Mouse (Mus musculus) forebrain, embryonic 14.5 days (tissue): ENCODE data around the gene Scin. TPM values are rescaled to one million over a fixed set of nuclear protein-coding genes. Genes with fewer than 3 reads are reported as not detected.

Experiments
- ATAC-seq: fragments of 200-750 bp; cut with Nextera tagmentation; 2 replicates; pipeline ENCODE4 v1.8.0; 2017; ENCODE audit warnings: mild to moderate bottlenecking, moderate library complexity
- DNase-seq: peaks from one replicate; pipeline ENCODE4 v3.0.0-alpha.2; 2015; ENCODE audit warnings: low spot score
- H3K27ac ChIP-seq: fragments of 300-500 bp; sonication (generic); 2 replicates; pipeline ENCODE4 v1.5.1; 2014; ENCODE audit warnings: low read depth, mild to moderate bottlenecking, control low read depth, low read length, moderate library complexity
- H3K27me3 ChIP-seq: fragments of 300-500 bp; sonication (generic); replicated peaks from 2 replicates; pipeline ENCODE4 v1.6.1; 2014; ENCODE audit warnings: low read length, control low read depth, mixed read lengths; ENCODE audit not compliant: control insufficient read depth, insufficient read depth
- H3K36me3 ChIP-seq: fragments of 300-500 bp; sonication (generic); 2 replicates; pipeline ENCODE4 v1.6.1; 2014; ENCODE audit warnings: low read length, control low read depth; ENCODE audit not compliant: control insufficient read depth, insufficient read depth
- H3K4me1 ChIP-seq: fragments of 300-500 bp; sonication (generic); 2 replicates; pipeline ENCODE4 v1.6.1; 2014; ENCODE audit warnings: antibody characterized with exemption, low read length, control low read depth; ENCODE audit not compliant: control insufficient read depth, insufficient read depth
- H3K4me2 ChIP-seq: fragments of 300-500 bp; sonication (generic); 2 replicates; pipeline ENCODE4 v1.6.1; 2014; ENCODE audit warnings: mild to moderate bottlenecking, control low read depth, low read length
- H3K4me3 ChIP-seq: fragments of 300-500 bp; sonication (generic); 2 replicates; pipeline ENCODE4 v1.5.1; 2014; ENCODE audit warnings: low read depth, low read length, control low read depth
- H3K9ac ChIP-seq: fragments of 300-500 bp; sonication (generic); 2 replicates; pipeline ENCODE4 v1.6.1; 2014; ENCODE audit warnings: mild to moderate bottlenecking, low read length, control low read depth, moderate library complexity
- H3K9me3 ChIP-seq: fragments of 300-500 bp; sonication (generic); replicated peaks from 2 replicates; pipeline ENCODE4 v1.6.1; 2016; ENCODE audit warnings: low read length, control low read depth, mixed read lengths; ENCODE audit not compliant: control insufficient read depth
- WGBS: fragments of 180-500 bp; shearing (Covaris S2); extraction: QIAGEN DNeasy Blood & Tissue Kit; methylation state at CpG from one replicate; pipeline ENCODE4 v1.1.7; 2014; 5-methylcytosine and 5-hydroxymethylcytosine counted together
- polyA plus RNA-seq: library from polyadenylated mRNA; unstranded; fragments of >200 nt; fragmentation: Nextera tagmentation; extraction: Ambion mirVana; gene quantifications from 2 replicates; pipeline ENCODE4 v1.2.1, GENCODE M21; 2014

The Scin gene
- polyA plus RNA-seq, 1 experiment from 2014 or later, result not detected

DNA sequence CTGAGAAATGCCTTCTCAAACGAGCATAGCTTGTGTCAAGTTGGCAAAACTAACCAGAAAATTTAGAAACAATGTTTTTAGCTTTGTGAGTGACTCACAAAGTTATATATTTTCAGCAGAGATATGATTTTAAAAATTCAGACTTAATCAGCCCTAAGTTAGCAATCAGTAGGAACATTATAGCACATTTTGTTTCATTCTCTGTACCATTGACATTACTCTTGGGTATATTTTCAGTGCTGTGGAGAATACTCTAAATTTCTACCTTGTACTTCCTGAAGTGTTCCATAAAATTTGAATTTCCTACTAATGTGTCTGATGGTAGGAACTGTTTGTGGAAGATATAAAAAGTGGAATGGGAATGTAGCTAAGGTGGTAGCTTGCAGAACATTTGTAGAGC is 87.0 kb downstream of the Scin start:
- no peaks in the 10 kb centered on the region for H3K4me1 ChIP-seq
- no peak overlapping the region for H3K4me2 ChIP-seq
- no peak overlapping the region for H3K4me3 ChIP-seq
- H3K36me3 ChIP-seq, result no peaks in the 10 kb centered on the region
- no peak for ATAC-seq
- no peak overlapping the region for H3K27ac ChIP-seq
- no peaks in the 10 kb centered on the region for H3K27me3 ChIP-seq
- H3K9ac ChIP-seq, result no peak overlapping the region
- 78% methylated on average over 1 of the region's 1 CpGs for WGBS
- DNase-seq, result no peak
- no peaks in the 10 kb centered on the region for H3K9me3 ChIP-seq

DNA sequence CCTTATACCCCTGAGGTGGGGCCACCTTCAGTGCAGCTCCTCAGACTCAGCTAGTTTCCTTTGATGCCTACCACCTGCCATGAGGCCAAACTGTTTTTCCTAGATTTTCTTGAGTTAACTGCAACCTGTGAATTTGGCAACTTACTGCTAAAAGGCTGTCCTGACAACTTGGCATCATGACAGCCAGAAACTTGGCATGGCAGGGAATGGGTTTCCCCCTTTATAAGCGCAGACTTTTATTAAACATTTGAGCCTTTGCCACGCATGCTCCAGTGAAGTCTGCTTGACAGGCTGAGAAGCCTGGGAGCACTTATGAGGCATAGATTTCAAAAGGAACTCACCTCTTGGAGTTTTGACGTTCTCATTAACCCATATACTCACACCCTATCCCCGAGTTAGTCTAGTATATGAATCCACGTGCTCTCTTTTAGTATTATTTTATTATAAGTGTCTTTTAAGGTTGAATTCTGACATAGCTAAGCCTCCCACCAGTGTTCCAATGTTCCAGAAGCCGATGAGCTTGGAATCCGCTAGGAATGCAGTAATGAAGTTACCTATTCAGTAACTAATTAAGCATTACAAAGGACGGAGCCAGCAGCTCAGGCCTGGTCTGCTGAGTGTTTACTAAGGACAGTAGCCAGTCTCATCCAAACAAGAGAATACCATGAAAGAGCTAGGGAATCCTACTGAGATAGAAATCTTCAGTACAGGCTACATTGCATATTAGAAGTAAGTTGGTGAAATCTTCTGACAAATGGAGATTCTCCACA is 90.0 kb downstream of the Scin start:
- no peaks in the 10 kb centered on the region for H3K27me3 ChIP-seq
- no peaks in the 10 kb centered on the region for H3K36me3 ChIP-seq
- no peak overlapping the region for H3K27ac ChIP-seq
- peak; percentile 27; the same call in 1 of the 2 replicates for ATAC-seq
- no peak overlapping the region for H3K4me2 ChIP-seq
- H3K9ac ChIP-seq, result no peak overlapping the region
- WGBS, result 56% methylated on average over 8 of the region's 8 CpGs
- H3K4me1 ChIP-seq, result no peaks in the 10 kb centered on the region
- peak; percentile 75 for DNase-seq
- no peaks in the 10 kb centered on the region for H3K9me3 ChIP-seq
- no peak overlapping the region for H3K4me3 ChIP-seq

DNA sequence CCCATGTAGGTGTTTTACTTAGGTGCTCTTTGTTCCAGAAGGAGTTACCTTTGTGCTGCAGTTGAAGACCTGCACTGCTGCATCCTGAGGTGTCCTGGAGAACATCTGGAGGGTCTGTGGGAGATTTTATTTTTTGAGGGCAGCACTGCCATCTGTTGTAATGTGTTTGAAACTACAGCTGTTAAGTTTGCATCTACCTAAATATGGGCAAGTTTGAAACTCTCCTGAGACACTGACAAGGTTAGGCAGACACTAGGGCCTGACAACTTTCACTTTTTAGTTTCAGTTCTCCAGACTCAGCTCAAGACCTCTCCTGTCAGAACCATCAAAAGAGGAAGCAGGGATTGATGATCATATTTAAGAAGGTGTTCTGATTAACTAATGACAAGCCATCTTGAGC is 94.0 kb downstream of the Scin start:
- peak; percentile 71 for DNase-seq
- Histone ChIP-seq H3K4me2 (no peak overlapping the region), H3K4me1 (peaks cover 4% of the 10 kb centered on the region; the same call in 1 of the 2 replicates), H3K36me3 (no peaks in the 10 kb centered on the region), H3K9ac (no peak overlapping the region), H3K9me3 (no peaks in the 10 kb centered on the region), H3K4me3 (no peak overlapping the region), H3K27me3 (no peaks in the 10 kb centered on the region), H3K27ac (no peak overlapping the region)
- ATAC-seq, result no peak

DNA sequence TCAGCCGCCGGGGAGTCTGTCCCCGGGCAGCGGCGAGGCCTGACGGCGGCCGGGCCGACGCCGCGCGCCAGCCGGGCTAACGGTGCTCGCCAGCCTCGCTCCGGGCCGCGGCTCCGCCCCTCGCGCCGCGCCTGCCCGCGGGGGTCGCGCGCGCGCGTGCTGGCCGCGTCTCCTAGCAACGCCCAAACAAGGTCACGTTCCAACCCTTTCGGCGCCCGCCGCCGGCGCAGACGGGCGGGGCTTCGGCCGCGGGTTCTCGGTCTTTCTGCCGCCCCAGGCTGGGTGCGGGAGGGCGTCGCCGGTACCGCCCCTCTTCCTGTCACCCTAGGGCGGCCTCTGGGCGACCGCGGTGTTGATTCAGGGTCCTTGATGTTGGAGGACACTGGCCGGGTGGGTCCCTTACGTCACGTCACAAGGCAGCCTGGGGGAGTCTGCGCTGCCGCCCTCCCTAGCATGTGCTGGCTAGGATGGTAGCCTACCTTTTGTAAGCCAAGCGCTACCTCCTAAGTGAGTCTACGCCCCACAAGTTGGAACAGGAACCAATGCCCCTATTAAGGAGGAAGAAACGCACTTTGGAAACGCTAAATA is 96.1 kb downstream of the Scin start, which contains the start of gene Arl4a:
Arl4a (minus strand) TSS at position 150 of the 588 bp plus-strand sequence.
- no peaks in the 10 kb centered on the region for H3K27me3 ChIP-seq
- H3K36me3 ChIP-seq, result no peaks in the 10 kb centered on the region
- no peaks in the 10 kb centered on the region for H3K9me3 ChIP-seq
- H3K27ac ChIP-seq, result peak within 1 kb of the TSS; percentile 93
- peak within 1 kb of the TSS; percentile 82 for H3K9ac ChIP-seq
- peak within 1 kb of the TSS; percentile 82 for H3K4me2 ChIP-seq
- DNase-seq (peak; percentile 87), ATAC-seq (peak; percentile 90)
- H3K4me1 ChIP-seq, result peaks cover 6% of the 10 kb centered on the region; the same call in 1 of the 2 replicates
- WGBS, result under 1% methylated on average over 68 of the region's 68 CpGs
- peak within 1 kb of the TSS; percentile 90 for H3K4me3 ChIP-seq

DNA sequence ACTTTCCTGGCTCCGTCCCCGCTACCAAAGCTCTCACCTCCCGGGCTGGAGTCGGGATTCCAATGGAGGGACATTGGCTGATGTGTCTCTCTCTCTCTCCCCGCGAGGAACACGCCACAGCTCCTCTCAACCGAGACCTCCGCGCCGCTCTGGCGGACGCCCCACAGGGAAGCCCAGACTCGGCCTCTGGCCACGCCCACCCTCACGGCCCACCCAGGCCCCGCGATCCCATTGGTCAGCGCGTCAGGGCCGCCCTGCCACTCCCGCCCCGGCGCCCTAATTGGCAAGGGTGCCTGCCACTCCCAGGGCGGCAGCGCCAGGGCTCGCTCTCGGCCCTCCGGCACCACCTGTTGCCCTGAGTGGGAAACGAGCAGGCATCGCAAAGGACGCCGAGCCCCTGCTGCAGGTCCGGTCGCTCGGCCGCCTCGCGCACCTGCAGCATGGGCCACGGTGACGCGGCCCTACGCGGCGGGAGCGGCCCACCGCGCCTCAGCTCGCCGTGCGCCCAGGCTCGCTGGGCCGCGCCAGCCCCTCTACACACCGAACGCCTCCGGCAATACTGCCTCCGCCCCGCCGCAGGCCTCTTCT is 96.7 kb downstream of the Scin start:
- ATAC-seq (peak; percentile 98), DNase-seq (peak; percentile 98)
- Histone ChIP-seq H3K36me3 (no peaks in the 10 kb centered on the region), H3K9me3 (no peaks in the 10 kb centered on the region), H3K4me3 (peak overlapping the region; percentile 90), H3K9ac (peak overlapping the region; percentile 82), H3K27ac (peak overlapping the region; percentile 93), H3K27me3 (no peaks in the 10 kb centered on the region), H3K4me1 (peaks cover 6% of the 10 kb centered on the region; the same call in 1 of the 2 replicates), H3K4me2 (peak overlapping the region; percentile 82)
- whole genome bisulfite sequencing, result under 1% methylated on average over 35 of the region's 60 CpGs

DNA sequence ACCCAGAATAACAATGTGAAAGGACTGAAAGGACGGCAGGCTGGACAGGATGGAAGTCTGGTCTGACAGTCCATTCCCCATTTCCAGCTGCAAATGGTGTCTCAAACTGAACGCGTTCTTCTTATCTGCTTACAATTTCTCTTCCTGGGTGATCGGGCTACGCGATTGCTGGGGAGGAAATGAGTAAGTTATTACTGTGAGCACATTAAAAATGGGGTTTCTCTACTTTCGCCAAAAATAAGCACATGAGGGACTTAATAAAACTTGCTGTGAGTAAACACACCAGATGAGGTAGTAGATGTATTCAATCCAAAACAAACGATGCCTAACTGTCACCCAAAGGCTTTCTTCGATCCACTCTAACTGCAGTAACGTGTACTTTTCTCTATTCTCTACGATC is 97.4 kb downstream of the Scin start:
- Histone ChIP-seq H3K4me3 (peak overlapping the region; percentile 90), H3K27me3 (no peaks in the 10 kb centered on the region), H3K9ac (peak overlapping the region; percentile 82), H3K36me3 (no peaks in the 10 kb centered on the region), H3K9me3 (no peaks in the 10 kb centered on the region), H3K4me1 (peaks cover 6% of the 10 kb centered on the region; the same call in 1 of the 2 replicates), H3K4me2 (peak overlapping the region; percentile 82), H3K27ac (peak overlapping the region; percentile 93; the same call in 1 of the 2 replicates)
- DNase-seq (no peak), ATAC-seq (no peak)
- 7% methylated on average over 11 of the region's 11 CpGs for WGBS

DNA sequence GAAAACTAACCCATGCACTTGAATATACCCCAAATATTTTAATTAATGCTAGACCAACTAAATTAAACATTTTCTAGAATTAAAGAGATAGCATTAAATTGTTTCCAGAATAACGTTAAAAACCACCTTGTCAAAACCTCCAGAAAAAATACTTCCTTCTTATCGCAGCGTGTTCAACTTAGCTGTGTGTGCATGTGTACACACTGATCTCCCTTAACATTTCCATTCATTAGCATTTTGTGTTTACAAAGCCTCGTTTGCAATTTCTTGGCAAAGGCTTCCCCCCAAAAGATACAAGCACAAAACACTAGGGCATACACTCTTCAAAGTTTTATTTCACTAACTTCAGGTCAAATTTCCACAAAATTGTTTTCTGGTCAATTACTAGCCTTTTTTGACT is 98.5 kb downstream of the Scin start:
- Histone ChIP-seq H3K27me3 (no peaks in the 10 kb centered on the region), H3K4me2 (peak overlapping the region; percentile 82), H3K36me3 (no peaks in the 10 kb centered on the region), H3K4me3 (peak overlapping the region; percentile 90), H3K9ac (no peak overlapping the region; the same call in 1 of the 2 replicates), H3K27ac (no peak overlapping the region), H3K9me3 (no peaks in the 10 kb centered on the region), H3K4me1 (peaks cover 6% of the 10 kb centered on the region; the same call in 1 of the 2 replicates)
- ATAC-seq, result no peak
- WGBS, result 62% methylated on average over 4 of the region's 4 CpGs
- no peak for DNase-seq

DNA sequence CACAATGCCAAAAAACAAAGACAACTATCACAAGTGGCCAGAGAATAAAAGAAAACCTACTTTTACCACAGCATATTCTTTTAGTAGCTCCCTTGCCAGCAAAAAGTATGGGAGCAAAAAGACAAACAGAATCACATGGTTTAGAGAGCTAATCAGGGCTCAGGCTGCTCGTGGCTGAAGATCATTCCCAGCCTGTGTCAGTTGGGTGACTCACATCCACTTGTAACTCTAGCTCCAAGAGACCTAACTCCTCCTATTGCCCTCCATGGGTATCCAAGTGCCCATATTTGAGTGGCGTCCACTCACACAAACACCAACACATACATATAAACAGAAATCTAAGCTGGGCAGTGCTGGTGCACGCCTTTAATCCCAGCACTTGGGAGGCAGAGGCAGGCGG is 104.8 kb downstream of the Scin start:
- Histone ChIP-seq H3K27ac (no peak overlapping the region), H3K4me2 (no peak overlapping the region), H3K9me3 (no peaks in the 10 kb centered on the region), H3K9ac (no peak overlapping the region), H3K27me3 (no peaks in the 10 kb centered on the region), H3K4me1 (no peaks in the 10 kb centered on the region), H3K4me3 (no peak overlapping the region), H3K36me3 (no peaks in the 10 kb centered on the region)
- 89% methylated on average over 4 of the region's 4 CpGs for WGBS
- DNase-seq (no peak), ATAC-seq (no peak)

DNA sequence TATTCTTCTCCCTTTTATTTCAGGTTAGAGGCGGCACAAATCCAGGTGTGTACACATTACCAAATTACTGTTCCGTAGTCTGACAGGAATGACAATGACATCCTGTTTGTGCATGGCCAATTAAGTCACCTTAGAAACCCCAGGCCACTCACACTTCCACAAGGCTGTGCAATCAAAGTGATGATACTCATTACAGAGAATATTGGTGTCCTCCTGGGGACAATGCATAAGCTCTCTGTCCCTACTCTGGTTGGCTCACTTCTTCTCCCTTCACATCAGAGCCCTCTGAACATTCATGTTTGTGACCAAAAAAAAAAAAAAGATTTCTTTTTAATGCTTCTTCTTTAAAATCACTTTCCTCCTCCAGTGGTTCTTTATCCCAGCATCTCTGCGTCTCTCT is 106.2 kb downstream of the Scin start:
- 84% methylated on average over 3 of the region's 3 CpGs for WGBS

More for the DNA sequence above, 106.2 kb downstream of the Scin start:
- ATAC-seq (no peak), DNase-seq (no peak)
- no peaks in the 10 kb centered on the region for H3K27me3 ChIP-seq
- H3K27ac ChIP-seq, result no peak overlapping the region
- no peaks in the 10 kb centered on the region for H3K4me1 ChIP-seq
- H3K36me3 ChIP-seq, result no peaks in the 10 kb centered on the region
- H3K9me3 ChIP-seq, result no peaks in the 10 kb centered on the region
- no peak overlapping the region for H3K4me3 ChIP-seq
- no peak overlapping the region for H3K9ac ChIP-seq
- H3K4me2 ChIP-seq, result no peak overlapping the region
